Mouse (Mus musculus): ENCODE measurements around the gene Edn2. TPM values are rescaled to one million over a fixed set of nuclear protein-coding genes. Genes with fewer than 3 reads are reported as not detected.

Gene Edn2
- polyA plus RNA-seq, 1 experiment from 2014 or later: 0.30 TPM

- WGBS: 60% methylated on average over 6 of the region's 6 CpGs
- H3K4me1 ChIP-seq (ENCODE audit: control insufficient read depth, insufficient read depth, low read length): peaks cover 34% of the 10 kb centered on the region
- ATAC-seq (peak; percentile 10; the same call in 1 of the 2 replicates), DNase-seq (ENCODE audit: low spot score) (no peak)
- H3K9ac ChIP-seq (ENCODE audit: low read length): no peak overlapping the region
- no peaks in the 10 kb centered on the region for H3K36me3 ChIP-seq (ENCODE audit: control insufficient read depth, insufficient read depth, low read length)
- peak overlapping the region; percentile 85; the same call in 1 of the 2 replicates for H3K27ac ChIP-seq (ENCODE audit: low read depth, low read length)
- H3K4me3 ChIP-seq (ENCODE audit: low read depth, low read length): no peak overlapping the region
- H3K9me3 ChIP-seq (replicated peaks; ENCODE audit: control insufficient read depth, low read length): no peaks in the 10 kb centered on the region
- H3K27me3 ChIP-seq (replicated peaks; ENCODE audit: control insufficient read depth, insufficient read depth, low read length): no peaks in the 10 kb centered on the region
- no peak overlapping the region for H3K4me2 ChIP-seq (ENCODE audit: low read length)
Measured at GRCm38 (mm10) chr4:120188204-120188603, 27.2 kb downstream of the Edn2 start.

- Histone ChIP-seq H3K4me1 (ENCODE audit: control insufficient read depth, insufficient read depth, low read length) (peaks cover 30% of the 10 kb centered on the region), H3K27me3 (replicated peaks; ENCODE audit: control insufficient read depth, insufficient read depth, low read length) (no peaks in the 10 kb centered on the region), H3K36me3 (ENCODE audit: control insufficient read depth, insufficient read depth, low read length) (no peaks in the 10 kb centered on the region), H3K4me2 (ENCODE audit: low read length) (no peak overlapping the region), H3K4me3 (ENCODE audit: low read depth, low read length) (no peak overlapping the region), H3K9me3 (replicated peaks; ENCODE audit: control insufficient read depth, low read length) (no peaks in the 10 kb centered on the region), H3K27ac (ENCODE audit: low read depth, low read length) (peak overlapping the region; percentile 85), H3K9ac (ENCODE audit: low read length) (0 out of 2 replicates have a peak overlapping the region, but pooled peaks have one; percentile 5)
- DNase-seq (ENCODE audit: low spot score) (peak; percentile 91), ATAC-seq (peak; percentile 93)
- WGBS: 23% methylated on average over 10 of the region's 10 CpGs
Measured at GRCm38 (mm10) chr4:120188651-120189161, 27.7 kb downstream of the Edn2 start.

GRCm38 (mm10) chr4:120189941-120190340, 28.9 kb downstream of the Edn2 start:
- peak; percentile 69 for ATAC-seq

GRCm38 (mm10) chr4:120191987-120192386, 31.0 kb downstream of the Edn2 start:
- Histone ChIP-seq H3K27me3 (replicated peaks; ENCODE audit: control insufficient read depth, insufficient read depth, low read length) (no peaks in the 10 kb centered on the region), H3K9ac (ENCODE audit: low read length) (no peak overlapping the region), H3K4me3 (ENCODE audit: low read depth, low read length) (no peak overlapping the region), H3K27ac (ENCODE audit: low read depth, low read length) (no peak overlapping the region), H3K9me3 (replicated peaks; ENCODE audit: control insufficient read depth, low read length) (no peaks in the 10 kb centered on the region), H3K4me1 (ENCODE audit: control insufficient read depth, insufficient read depth, low read length) (peaks cover 21% of the 10 kb centered on the region), H3K4me2 (ENCODE audit: low read length) (no peak overlapping the region), H3K36me3 (ENCODE audit: control insufficient read depth, insufficient read depth, low read length) (no peaks in the 10 kb centered on the region)
- DNase-seq (ENCODE audit: low spot score) (no peak), ATAC-seq (no peak)
- WGBS: 89% methylated on average over 2 of the region's 2 CpGs

More at GRCm38 (mm10) chr4:120189941-120190340, 28.9 kb downstream of the Edn2 start:
- H3K27ac ChIP-seq (ENCODE audit: low read depth, low read length): peak overlapping the region; percentile 85
- peak; percentile 85 for DNase-seq (ENCODE audit: low spot score)
- H3K36me3 ChIP-seq (ENCODE audit: control insufficient read depth, insufficient read depth, low read length): no peaks in the 10 kb centered on the region
- no peak overlapping the region for H3K4me2 ChIP-seq (ENCODE audit: low read length)
- H3K9ac ChIP-seq (ENCODE audit: low read length): no peak overlapping the region
- H3K4me1 ChIP-seq (ENCODE audit: control insufficient read depth, insufficient read depth, low read length): peaks cover 21% of the 10 kb centered on the region
- 4% methylated on average over 2 of the region's 2 CpGs for whole genome bisulfite sequencing
- H3K4me3 ChIP-seq (ENCODE audit: low read depth, low read length): no peak overlapping the region
- H3K9me3 ChIP-seq (replicated peaks; ENCODE audit: control insufficient read depth, low read length): no peaks in the 10 kb centered on the region
- H3K27me3 ChIP-seq (replicated peaks; ENCODE audit: control insufficient read depth, insufficient read depth, low read length): no peaks in the 10 kb centered on the region

- DNase-seq (ENCODE audit: low spot score) (no peak), ATAC-seq (no peak)
- no peak overlapping the region for H3K27ac ChIP-seq (ENCODE audit: low read depth, low read length)
- WGBS: 87% methylated on average over 5 of the region's 5 CpGs
- H3K36me3 ChIP-seq (ENCODE audit: control insufficient read depth, insufficient read depth, low read length): no peaks in the 10 kb centered on the region
- H3K9me3 ChIP-seq (replicated peaks; ENCODE audit: control insufficient read depth, low read length): no peaks in the 10 kb centered on the region
- H3K4me1 ChIP-seq (ENCODE audit: control insufficient read depth, insufficient read depth, low read length): peaks cover 12% of the 10 kb centered on the region
- no peak overlapping the region for H3K4me2 ChIP-seq (ENCODE audit: low read length)
- H3K4me3 ChIP-seq (ENCODE audit: low read depth, low read length): no peak overlapping the region
- H3K9ac ChIP-seq (ENCODE audit: low read length): no peak overlapping the region
- no peaks in the 10 kb centered on the region for H3K27me3 ChIP-seq (replicated peaks; ENCODE audit: control insufficient read depth, insufficient read depth, low read length)
Measured at GRCm38 (mm10) chr4:120194026-120194425, 33.0 kb downstream of the Edn2 start.

- Histone ChIP-seq H3K4me3 (ENCODE audit: low read depth, low read length) (no peak overlapping the region), H3K9ac (ENCODE audit: low read length) (no peak overlapping the region), H3K27me3 (replicated peaks; ENCODE audit: control insufficient read depth, insufficient read depth, low read length) (no peaks in the 10 kb centered on the region), H3K4me1 (ENCODE audit: control insufficient read depth, insufficient read depth, low read length) (peaks cover 3% of the 10 kb centered on the region), H3K9me3 (replicated peaks; ENCODE audit: control insufficient read depth, low read length) (no peaks in the 10 kb centered on the region), H3K27ac (ENCODE audit: low read depth, low read length) (no peak overlapping the region), H3K4me2 (ENCODE audit: low read length) (no peak overlapping the region), H3K36me3 (ENCODE audit: control insufficient read depth, insufficient read depth, low read length) (no peaks in the 10 kb centered on the region)
- DNase-seq (ENCODE audit: low spot score) (no peak), ATAC-seq (no peak)
Measured at GRCm38 (mm10) chr4:120194965-120195364, 34.0 kb downstream of the Edn2 start.

- WGBS: 37% methylated on average over 9 of the region's 9 CpGs
- no peak overlapping the region for H3K4me3 ChIP-seq (ENCODE audit: low read depth, low read length)
- no peak for DNase-seq (ENCODE audit: low spot score)
Measured at GRCm38 (mm10) chr4:120199184-120199885, 38.3 kb downstream of the Edn2 start.

GRCm38 (mm10) chr4:120200551-120201266, 39.7 kb downstream of the Edn2 start:
- no peak overlapping the region for H3K4me3 ChIP-seq (ENCODE audit: low read depth, low read length)
- WGBS: 83% methylated on average over 7 of the region's 7 CpGs
- no peaks in the 10 kb centered on the region for H3K9me3 ChIP-seq (replicated peaks; ENCODE audit: control insufficient read depth, low read length)
- DNase-seq (ENCODE audit: low spot score): no peak
- H3K27me3 ChIP-seq (replicated peaks; ENCODE audit: control insufficient read depth, insufficient read depth, low read length): no peaks in the 10 kb centered on the region
- H3K36me3 ChIP-seq (ENCODE audit: control insufficient read depth, insufficient read depth, low read length): no peaks in the 10 kb centered on the region
- ATAC-seq: no peak
- peak overlapping the region; percentile 24; the same call in 1 of the 2 replicates for H3K27ac ChIP-seq (ENCODE audit: low read depth, low read length)
- H3K9ac ChIP-seq (ENCODE audit: low read length): no peak overlapping the region
- H3K4me2 ChIP-seq (ENCODE audit: low read length): no peak overlapping the region
- H3K4me1 ChIP-seq (ENCODE audit: control insufficient read depth, insufficient read depth, low read length): peaks cover 9% of the 10 kb centered on the region; the same call in 1 of the 2 replicates

More at GRCm38 (mm10) chr4:120199184-120199885, 38.3 kb downstream of the Edn2 start:
- no peak overlapping the region for H3K9ac ChIP-seq (ENCODE audit: low read length)
- ATAC-seq: no peak
- H3K9me3 ChIP-seq (replicated peaks; ENCODE audit: control insufficient read depth, low read length): no peaks in the 10 kb centered on the region
- peaks cover 7% of the 10 kb centered on the region; the same call in 1 of the 2 replicates for H3K4me1 ChIP-seq (ENCODE audit: control insufficient read depth, insufficient read depth, low read length)
- H3K36me3 ChIP-seq (ENCODE audit: control insufficient read depth, insufficient read depth, low read length): no peaks in the 10 kb centered on the region
- H3K4me2 ChIP-seq (ENCODE audit: low read length): no peak overlapping the region
- H3K27me3 ChIP-seq (replicated peaks; ENCODE audit: control insufficient read depth, insufficient read depth, low read length): no peaks in the 10 kb centered on the region
- no peak overlapping the region for H3K27ac ChIP-seq (ENCODE audit: low read depth, low read length)

Measured in forebrain, embryonic 14.5 days (tissue).